Comparison of ENCODE assay signal across 8 mouse cellular contexts in the genomic region with DNA sequence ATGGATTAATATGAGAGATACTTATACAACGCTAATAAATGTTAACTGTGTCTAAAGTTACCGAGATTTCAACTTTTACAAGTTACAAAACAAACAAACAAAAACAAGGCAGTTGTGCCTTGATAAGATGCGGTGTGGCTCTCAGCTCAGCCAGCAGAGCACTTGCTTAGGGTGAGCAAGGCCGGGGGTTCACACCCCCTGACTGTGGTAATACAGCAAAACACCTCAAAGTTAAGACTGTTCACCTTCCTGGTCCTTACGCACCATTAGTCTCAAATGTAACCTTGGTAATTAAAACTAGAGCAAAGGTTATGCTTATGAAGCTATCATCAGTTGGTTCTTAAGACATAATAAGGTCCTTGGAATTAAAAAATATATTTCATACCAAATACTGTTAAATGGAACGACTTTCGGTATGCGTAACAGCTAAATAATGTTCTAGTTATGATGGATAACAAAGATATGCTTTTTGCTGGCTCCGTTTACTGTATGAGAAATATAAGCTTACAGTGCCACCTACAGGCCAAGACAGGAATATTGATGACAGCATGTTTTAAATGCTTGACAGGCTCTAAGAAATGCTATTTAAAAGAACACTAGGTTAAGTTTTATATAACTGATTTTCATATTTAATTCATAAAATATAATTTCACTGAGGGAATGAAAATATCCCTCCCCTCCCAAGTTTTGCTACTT. TPM values are rescaled to one million over a fixed set of nuclear protein-coding genes. Genes with fewer than 3 reads are reported as not detected.
DNase-seq lines count a peak whose midpoint lies in the region; ATAC-seq and TF ChIP-seq lines count a peak whose summit lies in the region.

No protein-coding gene starts in this region.

- no peaks in the 10 kb centered on the region for H3K4me1 ChIP-seq in cerebellum, adult 2 months (ENCODE audit: control insufficient read depth, insufficient read depth, low read length)
- no peaks in the 10 kb centered on the region for H3K4me1 ChIP-seq in intestine, embryonic 16.5 days (ENCODE audit: control insufficient read depth, insufficient read depth, low read length)
- H3K4me1 ChIP-seq in midbrain, embryonic 12.5 days = no peaks in the 10 kb centered on the region

- no peaks in the 10 kb centered on the region; the same call in 1 of the 2 replicates for H3K27me3 ChIP-seq in cerebellum, adult 2 months (ENCODE audit: control insufficient read depth, insufficient read depth, low read length)
- H3K27me3 ChIP-seq in intestine, embryonic 16.5 days (replicated peaks; ENCODE audit: control insufficient read depth, insufficient read depth, low read length) = no peaks in the 10 kb centered on the region
- H3K27me3 ChIP-seq in midbrain, embryonic 12.5 days = peaks cover 7% of the 10 kb centered on the region; the same call in 1 of the 2 replicates

- TF ChIP-seq CTCF in cerebellum, adult 2 months (IDR thresholded peaks at IDR 0.05; ENCODE audit: borderline replicate concordance, insufficient read depth, low read depth, low read length) = peak; percentile 36; the same call in 1 of the 2 replicates

- peak in 1 of 2 experiments; percentile 26 for DNase-seq in cerebellum, adult 2 months
- no peak for DNase-seq in cerebellum, adult 11 months
- peak; percentile 27 for DNase-seq in right cerebral cortex, adult 18-20 months
- no peak for DNase-seq in right cerebral cortex, postnatal 25 days
- peak; percentile 83 for DNase-seq in embryo, embryonic 11 days
- DNase-seq in ovary, postnatal 36 days (ENCODE audit: low spot score) = no peak

- no peaks in the 10 kb centered on the region for H3K9me3 ChIP-seq in intestine, embryonic 16.5 days (ENCODE audit: control insufficient read depth, low read length)
- H3K9me3 ChIP-seq in midbrain, embryonic 12.5 days = no peaks in the 10 kb centered on the region

- no peaks in the 10 kb centered on the region for H3K36me3 ChIP-seq in intestine, embryonic 16.5 days (ENCODE audit: control insufficient read depth, insufficient read depth, low read length)
- H3K36me3 ChIP-seq in midbrain, embryonic 12.5 days = no peaks in the 10 kb centered on the region

- ATAC-seq in intestine, embryonic 16.5 days = 0 out of 2 replicates have a peak, but pooled peaks have one; percentile 50
- ATAC-seq in midbrain, embryonic 12.5 days (ENCODE audit: low FRiP score, low read depth) = peak; percentile 56

- no peak overlapping the region for H3K4me3 ChIP-seq in cerebellum, adult 2 months (replicated peaks; ENCODE audit: insufficient read depth, low read depth, low read length)
- H3K4me3 ChIP-seq in intestine, embryonic 16.5 days (ENCODE audit: low read length) = no peak overlapping the region
- H3K4me3 ChIP-seq in midbrain, embryonic 12.5 days = no peak overlapping the region

- WGBS in cerebellum, adult 2 months = 38% methylated on average over 9 of the region's 9 CpGs
- 41% methylated on average over 9 of the region's 9 CpGs for WGBS in intestine, embryonic 16.5 days
- 49% methylated on average over 9 of the region's 9 CpGs for WGBS in midbrain, embryonic 12.5 days

- no peak overlapping the region for H3K4me2 ChIP-seq in intestine, embryonic 16.5 days (ENCODE audit: low read depth, low read length)
- no peak overlapping the region for H3K4me2 ChIP-seq in midbrain, embryonic 12.5 days (replicated peaks)

- no peak overlapping the region for H3K9ac ChIP-seq in intestine, embryonic 16.5 days (ENCODE audit: low read depth, low read length)
- H3K9ac ChIP-seq in midbrain, embryonic 12.5 days (replicated peaks) = no peak overlapping the region

- no peak overlapping the region for H3K27ac ChIP-seq in cerebellum, adult 2 months (ENCODE audit: insufficient read depth, low read length)
- no peak overlapping the region for H3K27ac ChIP-seq in intestine, embryonic 16.5 days (ENCODE audit: low read length)
- no peak overlapping the region for H3K27ac ChIP-seq in midbrain, embryonic 12.5 days (replicated peaks)

- no peak for TF ChIP-seq POLR2A in cerebellum, adult 2 months (IDR thresholded peaks at IDR 0.05; ENCODE audit: borderline replicate concordance, insufficient read depth, low read length)

RNA-seq across cellular contexts. Expression of a gene that starts 23.0 kb away (rescaled TPM):
- polyA plus RNA-seq in cerebellum, adult 2 months (2012; rRNA removed) = 1.7 and 2.1 TPM in 2 replicates
- 7.7 and 7.8 TPM in 2 replicates for polyA plus RNA-seq in intestine, embryonic 16.5 days (2015; fragmentation: Nextera tagmentation; extraction: Ambion mirVana)
- 6.2 and 7.1 TPM in 2 replicates for polyA plus RNA-seq in midbrain, embryonic 12.5 days (2016; fragmentation: Nextera tagmentation; extraction: Ambion mirVana)

RNA-seq across cellular contexts. Expression of a gene that starts 23.1 kb away (rescaled TPM):
- 1.9 TPM in 2 replicates for polyA plus RNA-seq in cerebellum, adult 2 months (2012; rRNA removed)
- 22.3 and 23.6 TPM in 2 replicates for polyA plus RNA-seq in intestine, embryonic 16.5 days (2015; fragmentation: Nextera tagmentation; extraction: Ambion mirVana)
- polyA plus RNA-seq in midbrain, embryonic 12.5 days (2016; fragmentation: Nextera tagmentation; extraction: Ambion mirVana) = 2.5 and 3.1 TPM in 2 replicates

RNA-seq across cellular contexts. Expression of a gene that starts 55.1 kb away (rescaled TPM):
- polyA plus RNA-seq in cerebellum, adult 2 months (2012; rRNA removed) = 4.5 and 5.1 TPM in 2 replicates
- polyA plus RNA-seq in intestine, embryonic 16.5 days (2015; fragmentation: Nextera tagmentation; extraction: Ambion mirVana) = 1.3 and 1.6 TPM in 2 replicates
- 2.9 and 3.5 TPM in 2 replicates for polyA plus RNA-seq in midbrain, embryonic 12.5 days (2016; fragmentation: Nextera tagmentation; extraction: Ambion mirVana)

Comparison
In these comparisons a context has a peak if more than half of its experiments do, and no peak if none do; other contexts are left out.
1. DNase-seq: peak in right cerebral cortex, adult 18-20 months (single experiment) and embryo, embryonic 11 days (single experiment); none in cerebellum, adult 11 months (single experiment), right cerebral cortex, postnatal 25 days (single experiment) and ovary, postnatal 36 days (single experiment).